Mouse (Mus musculus) gastrocnemius, adult 8-10 months (tissue): ENCODE results near the gene Gcgr. TPM values are rescaled to one million over a fixed set of nuclear protein-coding genes. Genes with fewer than 3 reads are reported as not detected.
"Not testable (repeated sequence)": the region's sequence is repeated elsewhere in the genome, so short reads cannot be mapped to it uniquely, and the experiment has no call there.

Experiments
- DNase-seq, 2 experiments: peaks; one replicate each; pipeline ENCODE4 v3.0.0; 2022; ENCODE audit warnings: low spot score in 2 of 2
- total RNA-seq, 4 experiments: library from RNA; stranded (reverse); gene quantifications; 2 replicates each; pipeline ENCODE4 v1.2.4; 2022

Gene Gcgr
- total RNA-seq, 4 experiments from 2014 or later = 0.29 TPM; not detected in 3

DNA sequence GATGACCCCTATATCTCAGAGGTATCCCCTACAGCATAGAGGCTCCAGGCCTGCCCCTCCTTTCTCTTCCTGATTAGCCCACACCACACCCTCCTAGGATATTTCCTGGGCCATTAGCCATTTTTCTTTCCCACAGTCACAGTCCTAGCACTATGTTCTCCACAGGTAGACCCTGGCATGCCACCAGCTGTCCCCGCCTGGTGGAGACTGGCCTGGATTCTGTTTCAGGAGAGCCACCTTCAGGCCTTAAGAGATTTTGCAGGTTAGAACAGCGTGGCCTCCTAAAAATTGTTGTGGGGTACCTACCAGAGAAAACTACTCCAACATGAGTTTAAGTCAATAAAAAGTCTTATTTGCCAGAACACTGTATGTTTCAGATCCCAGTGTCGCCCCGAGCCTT lies 23.6 kb upstream of the Gcgr start:
- DNase-seq = no peak

DNA sequence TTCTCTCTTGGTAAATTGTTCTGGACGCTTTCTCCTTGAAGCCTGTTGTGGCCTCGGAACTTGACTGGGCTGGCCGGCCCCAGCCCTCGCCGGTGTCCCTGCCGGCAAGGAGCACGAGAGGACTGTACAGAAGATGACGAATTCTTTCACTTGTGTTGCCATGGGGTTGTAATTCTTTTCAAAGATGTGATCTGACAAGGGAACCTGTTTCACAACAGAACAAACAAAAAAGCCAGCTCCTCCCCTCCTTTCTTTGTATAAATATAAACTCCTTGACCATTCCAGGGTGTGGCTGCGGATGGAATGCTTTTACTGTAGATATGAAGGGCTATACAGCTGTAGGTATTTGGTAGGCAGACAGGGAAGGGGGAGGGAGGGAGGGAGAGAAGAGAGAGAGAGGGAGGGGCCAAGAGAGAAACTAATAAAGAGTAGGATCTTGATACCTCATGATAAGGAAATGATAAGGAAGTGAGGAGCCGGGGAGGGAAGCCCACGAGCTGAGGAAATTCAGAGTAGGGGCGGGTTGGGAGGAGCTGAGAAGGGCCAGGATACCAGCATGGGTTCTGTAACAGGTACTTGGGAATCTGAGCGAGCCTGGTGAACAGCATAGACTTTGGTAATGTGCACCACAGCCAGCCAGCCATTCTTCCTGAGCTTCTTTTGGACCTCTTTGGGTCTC lies 22.7 kb upstream of the Gcgr start:
- DNase-seq = no peak

DNA sequence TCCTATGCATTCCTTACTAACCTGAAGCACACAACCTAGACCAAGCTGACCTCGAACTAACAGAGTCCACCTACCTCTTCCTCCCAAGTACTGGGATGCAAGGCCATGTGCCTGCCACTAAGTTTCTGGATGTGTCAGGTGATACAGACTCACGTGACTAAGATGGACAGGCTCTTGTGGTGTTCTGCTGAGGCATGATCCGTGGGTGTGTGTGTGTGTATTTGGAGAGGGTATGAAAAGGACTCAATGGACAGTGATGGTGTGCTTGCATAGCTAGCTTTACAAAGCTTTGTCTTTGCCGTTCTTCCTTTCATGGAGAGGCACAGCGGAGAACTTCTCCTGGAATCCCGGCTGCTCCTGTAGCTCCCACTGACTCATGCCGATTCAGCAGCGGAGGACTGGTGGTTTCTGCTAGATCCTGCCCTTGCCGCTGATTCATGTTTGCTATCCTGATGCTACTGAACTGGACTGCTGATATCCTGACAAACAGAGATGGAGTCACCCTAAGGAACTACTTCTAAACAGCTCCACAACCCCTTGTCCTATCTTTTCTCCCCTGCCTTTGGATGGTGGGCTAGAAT lies 22.1 kb upstream of the Gcgr start:
- no peak for DNase-seq

DNA sequence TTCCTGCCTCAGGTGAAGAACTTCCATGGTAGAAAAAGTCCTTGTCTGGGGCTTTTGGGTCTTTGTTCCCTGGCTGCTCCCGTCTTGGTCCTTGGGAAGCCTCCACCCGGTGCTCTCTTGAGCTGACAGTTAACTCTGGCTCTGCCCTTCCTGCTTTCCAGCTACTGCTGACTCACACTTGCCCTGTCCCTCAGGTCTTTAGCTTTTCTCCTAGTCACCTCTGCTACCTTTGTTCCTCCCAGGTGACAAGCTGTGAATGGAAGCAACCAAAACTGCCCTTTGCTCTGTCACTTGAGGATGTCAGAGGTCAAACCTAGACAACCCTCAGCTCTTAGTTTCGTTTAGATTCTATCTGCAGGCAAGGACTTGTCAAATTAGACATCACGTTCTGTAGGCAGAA lies 20.6 kb upstream of the Gcgr start:
- DNase-seq = no peak

DNA sequence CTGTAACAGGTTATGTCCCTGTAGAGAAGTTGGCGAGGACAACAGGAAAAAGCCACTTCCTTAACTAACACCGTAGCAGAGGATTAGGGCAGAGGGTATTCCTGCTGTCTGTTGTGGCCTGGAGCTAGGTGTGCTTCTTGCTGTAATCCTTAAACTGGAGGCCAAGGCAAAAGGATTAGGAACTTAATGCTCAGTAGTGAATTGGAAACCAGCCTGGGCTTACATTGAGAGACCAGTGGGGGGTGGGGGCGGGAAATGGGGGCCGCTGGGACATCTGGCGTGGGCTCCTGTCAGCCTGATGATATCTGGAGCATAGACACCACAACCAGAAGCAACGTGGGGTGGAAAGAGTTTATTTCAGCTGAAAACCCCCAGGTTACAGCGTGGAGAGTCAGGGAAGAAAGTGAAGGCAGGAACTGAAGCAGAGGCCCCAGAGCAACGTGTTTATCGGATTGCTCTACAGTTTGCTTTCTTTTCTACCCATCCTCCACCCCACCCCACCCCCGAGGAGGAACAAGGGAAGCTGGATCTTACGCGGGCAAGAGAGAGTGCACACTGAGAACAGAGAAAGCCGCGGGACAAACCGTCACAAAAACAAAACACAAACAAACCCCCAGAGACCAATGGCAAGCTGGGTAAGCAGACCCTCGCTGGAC lies 20.0 kb upstream of the Gcgr start:
- no peak for DNase-seq

DNA sequence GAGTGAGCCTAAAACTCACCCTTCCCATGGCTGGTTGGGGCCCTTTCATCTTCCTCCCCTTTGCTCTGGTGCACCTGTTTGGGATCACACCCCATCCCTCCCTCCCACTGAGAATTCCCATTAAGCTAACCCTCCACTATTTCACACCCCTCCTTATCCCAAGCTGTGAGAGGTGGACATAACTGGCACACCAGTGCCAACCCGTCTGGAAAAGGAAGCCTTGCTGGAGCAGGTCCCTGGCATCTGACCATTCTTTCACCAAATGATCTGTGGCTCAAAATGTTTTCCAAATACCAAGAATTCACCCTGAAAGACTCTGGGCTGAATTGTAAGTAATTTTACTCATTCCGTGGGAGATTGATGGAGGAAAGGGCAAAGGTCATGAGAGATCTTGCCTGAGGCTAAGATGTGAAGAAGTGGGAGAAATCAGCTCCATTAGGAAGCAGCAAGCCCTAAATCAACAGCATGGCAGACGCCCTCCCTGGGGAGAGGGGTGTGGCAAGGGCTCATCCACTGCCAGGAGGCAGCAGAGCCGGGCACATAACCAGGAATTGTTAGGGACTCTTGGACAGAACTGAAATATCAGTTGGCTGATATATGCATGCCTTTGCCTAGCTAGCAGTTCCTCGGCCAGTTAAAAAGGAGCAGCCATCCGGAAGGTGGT lies 17.6 kb upstream of the Gcgr start:
- DNase-seq = no peak

DNA sequence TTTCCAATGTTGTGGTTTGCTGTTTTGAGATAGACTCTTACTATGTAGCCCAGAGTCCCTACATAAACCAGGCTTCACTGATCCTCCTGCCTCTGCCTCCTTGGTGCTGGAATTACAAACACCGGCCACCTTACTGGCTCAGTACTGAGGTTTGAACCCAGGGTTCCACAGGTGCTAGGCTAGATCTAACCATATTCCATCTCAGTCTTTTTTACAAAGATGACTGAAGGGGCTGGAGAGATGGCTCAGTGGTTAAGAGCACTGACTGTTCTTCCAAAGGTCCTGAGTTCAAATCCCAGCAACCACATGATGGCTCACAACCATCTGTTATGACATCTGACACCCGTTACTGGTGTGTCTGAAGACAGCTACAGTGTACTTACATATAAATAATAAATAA lies 16.2 kb upstream of the Gcgr start:
- not testable (repeated sequence) for DNase-seq

DNA sequence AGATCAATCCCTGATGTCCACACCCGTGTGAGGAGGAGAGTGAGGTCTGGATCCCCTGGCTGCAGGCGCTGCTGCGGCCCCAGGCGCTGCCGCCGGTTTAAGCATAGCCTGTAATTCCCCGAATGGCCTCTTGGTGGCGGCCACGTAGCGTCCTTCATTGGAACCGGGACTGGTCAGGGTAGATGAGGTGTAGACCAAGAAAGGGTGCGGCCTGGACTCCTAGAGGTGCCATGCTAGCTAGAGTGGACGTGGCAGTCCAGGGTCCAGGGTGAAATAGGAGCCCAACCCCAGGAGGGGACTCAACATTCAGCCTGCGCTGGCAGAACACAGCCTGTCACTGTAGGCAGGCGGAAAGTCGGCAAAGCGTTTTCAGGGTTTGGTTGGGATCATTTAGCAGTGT lies 14.9 kb upstream of the Gcgr start:
- peak; percentile 76 to 83 for DNase-seq

DNA sequence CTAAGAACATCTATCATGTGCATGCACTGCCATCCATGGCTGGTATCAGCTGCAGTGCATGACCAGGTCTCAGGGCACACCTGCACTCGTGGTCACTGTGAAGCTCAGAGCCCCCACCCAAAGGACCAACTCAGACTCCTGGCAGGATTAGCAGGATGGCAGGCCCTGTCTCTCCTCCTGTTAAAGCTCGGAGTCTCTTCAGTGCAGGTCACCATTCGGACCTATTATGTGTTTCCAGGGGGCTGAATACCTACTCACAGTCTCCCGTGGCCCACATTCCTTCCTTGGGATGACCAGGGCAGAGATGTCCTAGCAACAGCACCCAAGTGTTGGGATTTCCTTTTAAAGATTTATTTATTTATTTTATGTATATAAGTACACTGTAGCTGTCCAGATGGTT lies 13.4 kb upstream of the Gcgr start:
- no peak for DNase-seq

DNA sequence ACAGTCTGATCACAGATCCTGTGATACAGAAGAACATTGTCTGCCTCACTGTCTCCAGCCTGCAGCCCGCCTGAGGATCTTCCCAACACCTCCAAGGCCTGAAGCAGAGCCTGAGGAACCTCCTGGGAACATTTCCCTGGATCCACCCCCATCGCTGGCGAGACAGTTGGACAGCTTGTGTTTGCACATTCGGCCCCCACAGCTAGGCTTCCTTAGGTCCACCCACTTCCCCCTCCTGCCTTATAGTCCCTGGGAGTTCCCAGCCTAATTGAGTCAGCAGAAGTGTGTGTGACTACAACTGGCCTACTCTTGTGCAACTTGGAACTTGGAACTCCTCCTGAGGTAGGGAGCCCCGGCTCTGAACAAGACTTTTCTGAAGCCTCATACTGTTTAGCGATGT lies 12.5 kb upstream of the Gcgr start:
- DNase-seq = peak in 1 of 2 experiments; percentile 37

DNA sequence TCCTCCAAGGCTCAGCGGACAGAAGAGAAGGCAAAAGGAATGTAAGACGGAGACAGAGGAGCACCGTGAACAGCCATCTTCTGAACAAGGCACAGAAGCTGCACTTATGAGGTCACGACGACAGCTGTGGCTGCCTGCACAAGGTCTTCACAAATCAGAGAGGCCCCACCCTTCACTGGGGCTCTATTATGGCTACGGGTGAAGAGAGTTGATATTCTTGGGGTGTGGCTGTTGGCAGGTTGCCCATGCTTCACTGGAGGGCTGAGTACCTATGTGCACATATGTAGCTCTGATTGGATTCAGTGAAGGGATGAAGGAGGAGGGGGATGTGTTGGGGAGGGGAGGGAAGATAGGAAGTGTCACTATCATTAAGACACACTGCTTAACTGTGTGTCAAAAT lies 11.9 kb upstream of the Gcgr start:
- no peak for DNase-seq

DNA sequence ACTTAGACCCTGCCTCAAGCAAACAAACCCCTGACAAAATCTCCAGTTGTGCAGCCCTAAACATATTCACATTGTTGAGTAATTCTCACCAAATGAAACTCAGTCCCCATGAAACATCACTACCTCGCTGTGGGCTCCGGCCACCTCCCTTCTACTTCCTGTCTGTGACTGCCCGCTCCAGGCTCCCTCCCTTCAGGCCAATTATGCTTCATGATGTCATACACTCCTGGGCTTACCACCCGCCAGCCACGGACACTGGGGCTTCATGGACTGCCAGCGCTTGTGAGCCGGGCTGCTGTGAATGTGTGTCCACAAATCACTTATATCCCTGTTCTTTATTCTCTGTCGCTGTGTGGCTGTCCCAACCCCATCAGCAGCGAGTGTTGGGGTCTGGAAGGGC lies 10.8 kb upstream of the Gcgr start:
- peak; percentile 54 to 71 for DNase-seq

DNA sequence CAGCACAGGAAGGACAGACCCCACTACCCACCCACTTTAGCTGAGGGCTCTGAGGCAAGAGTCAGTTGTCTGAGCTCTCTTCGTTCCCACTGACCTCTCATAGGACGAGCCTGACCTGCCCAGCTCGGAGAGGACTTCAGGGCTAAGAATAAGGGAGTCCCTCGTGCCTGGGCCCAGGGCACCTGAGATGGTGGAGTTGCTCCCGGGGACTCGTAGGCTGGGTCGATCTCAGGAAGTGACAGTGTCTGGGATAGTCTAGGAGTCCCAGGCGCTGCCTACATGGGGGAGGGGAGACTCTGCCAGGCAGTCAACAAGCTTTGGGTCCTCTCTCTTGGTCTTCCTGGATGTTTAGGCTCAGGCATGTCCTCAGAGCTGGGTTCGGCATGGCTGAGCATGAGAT lies 10.0 kb upstream of the Gcgr start:
- DNase-seq = no peak

DNA sequence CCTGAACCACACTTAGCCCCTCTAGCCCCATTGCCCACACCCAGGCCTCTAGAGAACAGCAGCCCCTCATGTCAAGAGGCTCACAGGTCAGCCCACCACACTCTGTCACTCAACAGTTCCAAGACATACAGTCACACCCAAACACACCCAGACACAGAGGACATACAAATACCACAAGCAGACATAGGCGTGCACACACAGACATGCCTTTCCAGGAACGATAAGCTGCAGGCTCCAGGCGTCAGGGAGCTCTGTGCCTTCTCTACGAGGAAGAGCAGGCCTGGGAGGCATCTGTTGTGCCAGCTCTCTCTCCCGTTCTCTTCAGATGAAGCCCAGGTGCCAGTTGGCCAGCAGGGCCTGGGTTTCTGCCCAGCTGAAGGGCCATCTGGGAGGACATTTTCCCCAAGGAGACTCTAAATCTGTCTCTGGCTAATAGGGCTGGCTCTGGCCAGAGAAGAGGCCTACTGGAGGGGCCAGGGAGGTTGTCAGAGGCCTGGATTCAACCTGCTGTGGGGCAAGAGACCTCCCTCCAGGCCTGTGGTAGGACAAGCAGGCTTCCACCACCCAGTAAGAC lies 9.4 kb upstream of the Gcgr start:
- peak; percentile 74 to 84 for DNase-seq

DNA sequence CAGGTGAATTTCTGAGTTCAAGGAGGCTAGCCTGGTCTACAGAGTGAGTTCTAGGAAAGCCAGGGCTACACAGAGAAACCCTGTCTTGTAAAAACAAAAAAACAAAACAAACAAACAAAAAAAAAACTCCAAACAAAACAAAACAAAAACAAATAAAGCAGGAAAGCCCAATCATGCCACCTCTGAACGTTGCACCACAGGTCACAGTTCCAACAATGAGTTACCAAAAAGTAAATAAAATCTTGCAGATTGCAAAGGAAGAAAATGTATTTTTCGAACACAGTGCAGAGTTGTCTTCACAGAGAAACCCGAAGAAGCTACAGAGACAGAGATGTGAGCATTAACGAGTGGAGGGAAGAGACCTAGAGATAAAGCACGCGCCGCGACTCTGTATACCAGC lies 7.9 kb upstream of the Gcgr start:
- no peak for DNase-seq

DNA sequence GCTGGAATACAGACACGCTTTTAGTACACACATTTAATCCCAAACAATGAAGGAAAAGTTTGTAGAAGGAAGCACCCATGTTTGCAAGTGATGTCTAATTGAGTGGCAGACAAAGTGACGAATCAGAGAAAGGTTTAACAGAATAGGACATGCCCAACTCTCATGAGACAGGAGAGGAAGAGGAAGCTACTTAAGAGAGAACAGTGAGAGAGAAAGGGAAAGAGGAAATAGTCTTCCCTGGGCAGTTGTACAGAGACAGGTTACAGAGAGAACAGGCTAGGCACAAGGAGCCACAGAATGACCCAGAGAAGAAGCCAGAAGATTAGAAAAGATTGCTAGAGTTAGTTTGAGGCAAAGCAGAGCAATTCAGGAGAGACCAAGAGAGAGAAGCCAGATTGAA lies 4.5 kb upstream of the Gcgr start:
- no peak for DNase-seq

DNA sequence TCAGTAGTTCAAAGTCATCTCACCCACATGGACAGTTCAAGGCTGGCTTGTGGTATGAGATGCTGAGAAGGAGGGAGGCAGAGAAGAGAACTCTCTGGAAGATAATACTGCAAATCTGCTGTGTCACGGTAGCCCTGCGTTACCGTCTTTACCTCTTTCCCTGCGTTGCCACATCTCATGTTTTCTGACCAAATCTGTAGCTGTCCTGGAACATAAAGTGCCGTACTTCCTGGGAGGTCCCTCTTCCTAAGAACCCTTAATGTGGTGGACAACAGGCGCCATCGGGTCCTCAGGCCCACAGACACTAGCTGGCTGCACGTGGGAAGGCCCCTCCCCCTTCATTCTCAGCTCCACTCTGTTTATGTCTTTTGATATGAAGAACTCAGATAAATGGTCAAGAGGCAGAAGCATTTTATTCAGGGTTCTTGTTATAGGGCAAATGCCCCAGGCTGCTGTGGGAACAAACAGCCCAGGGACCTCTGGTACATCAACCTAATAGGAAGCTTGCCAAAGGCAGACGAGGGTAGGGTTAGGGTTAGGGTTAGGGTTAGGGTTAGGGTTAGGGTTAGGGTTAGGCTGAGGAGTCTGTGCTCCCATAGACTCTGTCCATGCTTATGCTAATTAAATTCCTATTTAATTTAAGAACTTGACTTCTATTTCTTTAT lies 2.7 kb upstream of the Gcgr start:
- DNase-seq = no peak

DNA sequence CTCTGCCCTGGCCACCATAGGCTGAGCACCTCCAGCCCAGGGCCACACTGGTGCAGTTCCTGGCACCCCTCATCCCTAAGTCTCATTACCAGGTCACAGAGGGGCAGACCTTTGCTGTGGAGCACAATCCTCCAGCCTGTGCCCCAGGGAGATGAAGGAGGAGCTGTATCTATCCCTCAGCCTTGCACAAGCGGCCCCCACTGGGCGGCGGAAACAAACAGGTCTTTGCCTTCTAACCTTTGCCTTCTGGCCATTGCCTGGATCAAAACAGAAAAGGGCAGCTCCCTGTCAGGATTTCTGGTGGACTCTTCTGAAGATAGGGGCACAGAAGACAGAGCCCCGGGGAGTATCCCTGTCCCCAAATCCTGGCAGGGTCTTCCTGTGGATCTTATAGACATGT lies 1.6 kb upstream of the Gcgr start:
- no peak for DNase-seq

DNA sequence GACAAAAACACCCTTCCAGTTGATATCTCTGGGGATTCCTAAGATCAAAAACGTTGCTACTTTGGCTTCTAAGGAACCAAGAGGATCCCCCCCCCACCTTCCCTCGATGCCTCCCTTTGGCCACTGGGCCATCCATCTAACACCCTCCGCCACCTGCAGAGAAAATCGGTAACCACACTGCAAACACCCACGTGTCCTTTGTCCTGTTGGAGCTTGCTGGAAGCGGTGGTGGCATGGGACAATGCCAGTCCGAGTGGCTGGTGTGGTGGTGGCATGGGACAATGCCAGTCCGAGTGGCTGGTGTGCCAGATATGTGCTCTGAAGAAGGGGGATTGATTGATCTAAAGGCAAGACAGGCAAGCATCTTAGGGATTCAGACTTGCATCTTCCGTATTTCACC lies 1.1 kb downstream of the Gcgr start:
- no peak for DNase-seq

DNA sequence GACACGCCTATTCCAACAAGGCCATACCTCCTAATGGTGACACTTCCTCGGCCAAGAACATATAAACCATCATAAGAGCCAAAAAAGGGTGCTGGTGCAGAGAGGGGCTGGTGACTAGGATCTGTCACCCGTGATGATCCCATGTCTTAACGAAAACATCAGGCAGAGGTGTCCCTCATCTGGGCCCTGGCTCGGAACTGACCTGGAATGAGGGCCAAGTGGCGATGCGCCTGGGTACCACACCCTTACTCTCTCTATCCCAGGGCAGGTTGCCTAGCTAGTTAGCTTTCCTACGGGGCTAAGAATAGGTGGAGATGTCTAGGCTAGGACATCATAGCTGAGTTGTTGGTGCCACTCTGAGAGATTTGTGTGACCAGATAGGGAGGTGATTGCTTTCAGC lies 3.6 kb downstream of the Gcgr start:
- DNase-seq = no peak

DNA sequence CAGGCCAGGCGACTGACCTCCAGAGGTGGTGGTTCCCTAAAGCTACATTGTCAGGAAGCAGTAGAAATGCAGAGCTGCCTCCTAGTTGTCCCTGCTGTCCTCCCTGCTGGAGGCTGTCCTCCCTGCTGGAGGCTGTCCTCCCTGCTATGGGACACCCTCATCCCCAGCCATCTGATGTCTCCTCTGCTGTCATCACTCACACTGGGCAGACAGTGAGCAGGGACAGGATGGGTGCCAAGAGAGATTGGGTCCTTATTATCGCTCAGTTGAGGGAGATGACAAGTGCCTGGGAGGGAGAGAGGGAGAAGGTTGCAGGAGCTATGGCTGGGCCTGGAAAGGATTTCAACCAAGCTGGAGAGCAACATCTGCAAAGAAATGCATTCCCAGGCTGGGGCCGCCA lies 4.6 kb downstream of the Gcgr start:
- DNase-seq = no peak

DNA sequence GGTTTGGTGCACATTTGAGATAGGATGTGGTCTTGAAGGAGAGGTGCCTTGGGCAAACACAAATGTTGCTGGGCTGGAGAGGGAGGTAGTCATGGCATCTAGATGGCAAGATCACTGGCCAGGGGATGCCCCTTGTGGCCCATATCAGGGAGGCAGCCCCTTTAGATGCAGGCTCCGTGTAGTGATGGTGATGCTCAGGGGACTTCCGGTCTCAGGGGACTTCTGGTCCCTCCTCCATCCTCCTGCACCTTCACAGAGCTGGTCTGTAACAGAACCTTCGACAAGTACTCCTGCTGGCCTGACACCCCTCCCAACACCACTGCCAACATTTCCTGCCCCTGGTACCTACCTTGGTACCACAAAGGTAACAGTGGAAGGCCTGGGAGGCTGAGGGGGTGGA lies 5.3 kb downstream of the Gcgr start:
- DNase-seq = no peak
